Mouse (Mus musculus) limb, embryonic 15.5 days (tissue): ENCODE results near the gene Parvg. TPM values are rescaled to one million over a fixed set of nuclear protein-coding genes. Genes with fewer than 3 reads are reported as not detected.

Experiments used
- ATAC-seq: fragments of 200-750 bp; cut with Nextera tagmentation; 2 replicates; pipeline ENCODE4 v1.8.0; 2017; ENCODE audit warnings: low read depth, moderate TSS enrichment; ENCODE audit not compliant: insufficient number of reproducible peaks, low FRiP score, low TSS enrichment
- H3K27ac ChIP-seq: fragments of 300-500 bp; sonication (generic); 2 replicates; pipeline ENCODE4 v1.5.1; 2015; ENCODE audit warnings: moderate library complexity, mild to moderate bottlenecking, inconsistent platforms
- H3K27me3 ChIP-seq: fragments of 300-500 bp; sonication (generic); 2 replicates; pipeline ENCODE4 v1.6.1; 2015; ENCODE audit warnings: inconsistent platforms
- H3K36me3 ChIP-seq: fragments of 300-500 bp; sonication (generic); 2 replicates; pipeline ENCODE4 v1.6.1; 2015; ENCODE audit warnings: inconsistent platforms
- H3K4me1 ChIP-seq: fragments of 300-500 bp; sonication (generic); 2 replicates; pipeline ENCODE4 v1.6.1; 2015; ENCODE audit warnings: inconsistent platforms
- H3K4me2 ChIP-seq: fragments of 300-500 bp; sonication (generic); 2 replicates; pipeline ENCODE4 v1.6.1; 2015; ENCODE audit warnings: mild to moderate bottlenecking, inconsistent platforms
- H3K4me3 ChIP-seq: fragments of 300-500 bp; sonication (generic); 2 replicates; pipeline ENCODE4 v1.5.1; 2015; ENCODE audit warnings: mild to moderate bottlenecking, inconsistent platforms
- H3K9ac ChIP-seq: fragments of 300-500 bp; sonication (generic); 2 replicates; pipeline ENCODE4 v1.6.1; 2015; ENCODE audit warnings: inconsistent platforms
- H3K9me3 ChIP-seq: fragments of 300-500 bp; sonication (generic); 2 replicates; pipeline ENCODE4 v1.6.1; 2016; ENCODE audit warnings: inconsistent platforms
- WGBS: fragments of 180-500 bp; shearing (Covaris S2); methylation state at CpG from one replicate; pipeline ENCODE4 v1.1.7; 2015; 5-methylcytosine and 5-hydroxymethylcytosine counted together
- polyA plus RNA-seq: library from polyadenylated mRNA; unstranded; fragments of >200 nt; fragmentation: Nextera tagmentation; extraction: Ambion mirVana; gene quantifications from 2 replicates; pipeline ENCODE4 v1.2.1, GENCODE M21; 2015

Gene Parvg
- polyA plus RNA-seq, 1 experiment from 2014 or later: 3.7 TPM

GRCm38 (mm10) chr15:84293590-84293989, 30.2 kb upstream of the Parvg start:
- Histone ChIP-seq H3K27me3 (no peaks in the 10 kb centered on the region), H3K36me3 (no peaks in the 10 kb centered on the region), H3K9me3 (no peaks in the 10 kb centered on the region), H3K4me2 (no peak overlapping the region), H3K27ac (no peak overlapping the region), H3K9ac (no peak overlapping the region), H3K4me3 (no peak overlapping the region), H3K4me1 (peaks cover 10% of the 10 kb centered on the region)
- 81% methylated on average over 12 of the region's 12 CpGs for WGBS
- ATAC-seq: no peak

GRCm38 (mm10) chr15:84294391-84294790, 29.4 kb upstream of the Parvg start:
- no peaks in the 10 kb centered on the region for H3K36me3 ChIP-seq
- no peaks in the 10 kb centered on the region for H3K9me3 ChIP-seq
- WGBS: 86% methylated on average over 9 of the region's 9 CpGs
- ATAC-seq: no peak
- H3K4me2 ChIP-seq: no peak overlapping the region
- no peak overlapping the region for H3K4me3 ChIP-seq
- no peak overlapping the region for H3K9ac ChIP-seq
- peaks cover 18% of the 10 kb centered on the region for H3K4me1 ChIP-seq
- no peak overlapping the region for H3K27ac ChIP-seq
- H3K27me3 ChIP-seq: peaks cover 5% of the 10 kb centered on the region; the same call in 1 of the 2 replicates

GRCm38 (mm10) chr15:84295225-84295624, 28.6 kb upstream of the Parvg start:
- H3K27ac ChIP-seq: no peak overlapping the region
- H3K9ac ChIP-seq: no peak overlapping the region
- no peaks in the 10 kb centered on the region for H3K9me3 ChIP-seq
- no peaks in the 10 kb centered on the region for H3K36me3 ChIP-seq
- no peak for ATAC-seq
- H3K27me3 ChIP-seq: peaks cover 9% of the 10 kb centered on the region; the same call in 1 of the 2 replicates
- no peak overlapping the region for H3K4me3 ChIP-seq
- H3K4me1 ChIP-seq: peaks cover 26% of the 10 kb centered on the region
- WGBS: 81% methylated on average over 10 of the region's 10 CpGs
- H3K4me2 ChIP-seq: no peak overlapping the region

GRCm38 (mm10) chr15:84297454-84297853, 26.4 kb upstream of the Parvg start:
- Histone ChIP-seq H3K27me3 (peaks cover 9% of the 10 kb centered on the region; the same call in 1 of the 2 replicates), H3K27ac (no peak overlapping the region), H3K36me3 (no peaks in the 10 kb centered on the region), H3K4me2 (no peak overlapping the region), H3K9me3 (no peaks in the 10 kb centered on the region), H3K4me1 (peaks cover 47% of the 10 kb centered on the region), H3K4me3 (no peak overlapping the region), H3K9ac (no peak overlapping the region)
- ATAC-seq: no peak
- WGBS: 54% methylated on average over 8 of the region's 8 CpGs

- WGBS: 23% methylated on average over 13 of the region's 13 CpGs
- no peak for ATAC-seq
Measured at GRCm38 (mm10) chr15:84298804-84299370, 24.9 kb upstream of the Parvg start.

GRCm38 (mm10) chr15:84299662-84300333, 24.0 kb upstream of the Parvg start:
- no peak overlapping the region for H3K9ac ChIP-seq
- H3K27me3 ChIP-seq: peaks cover 9% of the 10 kb centered on the region; the same call in 1 of the 2 replicates
- H3K9me3 ChIP-seq: no peaks in the 10 kb centered on the region
- H3K4me2 ChIP-seq: no peak overlapping the region
- ATAC-seq: no peak
- H3K36me3 ChIP-seq: no peaks in the 10 kb centered on the region
- 46% methylated on average over 9 of the region's 9 CpGs for WGBS
- peaks cover 52% of the 10 kb centered on the region for H3K4me1 ChIP-seq
- no peak overlapping the region for H3K27ac ChIP-seq
- no peak overlapping the region for H3K4me3 ChIP-seq

More at GRCm38 (mm10) chr15:84298804-84299370, 24.9 kb upstream of the Parvg start:
- H3K27me3 ChIP-seq: peaks cover 9% of the 10 kb centered on the region; the same call in 1 of the 2 replicates
- H3K4me2 ChIP-seq: no peak overlapping the region
- H3K4me1 ChIP-seq: peaks cover 54% of the 10 kb centered on the region
- no peaks in the 10 kb centered on the region for H3K9me3 ChIP-seq
- H3K9ac ChIP-seq: no peak overlapping the region
- H3K36me3 ChIP-seq: no peaks in the 10 kb centered on the region
- H3K27ac ChIP-seq: no peak overlapping the region
- H3K4me3 ChIP-seq: no peak overlapping the region

- H3K4me1 ChIP-seq: peaks cover 52% of the 10 kb centered on the region
- no peak for ATAC-seq
- H3K9me3 ChIP-seq: no peaks in the 10 kb centered on the region
- no peak overlapping the region for H3K4me2 ChIP-seq
- no peak overlapping the region for H3K4me3 ChIP-seq
- no peaks in the 10 kb centered on the region for H3K36me3 ChIP-seq
- H3K9ac ChIP-seq: no peak overlapping the region
- 68% methylated on average over 2 of the region's 2 CpGs for WGBS
- peaks cover 9% of the 10 kb centered on the region; the same call in 1 of the 2 replicates for H3K27me3 ChIP-seq
- no peak overlapping the region for H3K27ac ChIP-seq
Measured at GRCm38 (mm10) chr15:84300591-84300990, 23.2 kb upstream of the Parvg start.

GRCm38 (mm10) chr15:84301026-84301425, 22.8 kb upstream of the Parvg start:
- H3K27me3 ChIP-seq: peaks cover 9% of the 10 kb centered on the region; the same call in 1 of the 2 replicates
- H3K9ac ChIP-seq: no peak overlapping the region
- H3K27ac ChIP-seq: no peak overlapping the region
- H3K4me1 ChIP-seq: peaks cover 52% of the 10 kb centered on the region
- 14% methylated on average over 7 of the region's 7 CpGs for WGBS
- H3K9me3 ChIP-seq: no peaks in the 10 kb centered on the region
- H3K4me3 ChIP-seq: no peak overlapping the region
- H3K4me2 ChIP-seq: no peak overlapping the region
- no peak for ATAC-seq
- no peaks in the 10 kb centered on the region for H3K36me3 ChIP-seq

- peaks cover 9% of the 10 kb centered on the region; the same call in 1 of the 2 replicates for H3K27me3 ChIP-seq
- H3K9ac ChIP-seq: no peak overlapping the region
- no peak for ATAC-seq
- H3K27ac ChIP-seq: no peak overlapping the region
- no peak overlapping the region for H3K4me2 ChIP-seq
- peaks cover 52% of the 10 kb centered on the region for H3K4me1 ChIP-seq
- no peaks in the 10 kb centered on the region for H3K9me3 ChIP-seq
- 49% methylated on average over 8 of the region's 8 CpGs for WGBS
- no peaks in the 10 kb centered on the region for H3K36me3 ChIP-seq
- no peak overlapping the region for H3K4me3 ChIP-seq
Measured at GRCm38 (mm10) chr15:84301641-84302420, 22.0 kb upstream of the Parvg start.

GRCm38 (mm10) chr15:84303264-84303663, 20.6 kb upstream of the Parvg start:
- ATAC-seq: no peak
- no peaks in the 10 kb centered on the region for H3K36me3 ChIP-seq
- WGBS: 52% methylated on average over 10 of the region's 10 CpGs
- H3K27ac ChIP-seq: no peak overlapping the region
- H3K4me3 ChIP-seq: no peak overlapping the region
- peaks cover 51% of the 10 kb centered on the region for H3K4me1 ChIP-seq
- no peak overlapping the region for H3K9ac ChIP-seq
- peaks cover 9% of the 10 kb centered on the region; the same call in 1 of the 2 replicates for H3K27me3 ChIP-seq
- H3K4me2 ChIP-seq: no peak overlapping the region
- H3K9me3 ChIP-seq: no peaks in the 10 kb centered on the region

- WGBS: 79% methylated on average over 10 of the region's 10 CpGs
- H3K27me3 ChIP-seq: no peaks in the 10 kb centered on the region
- no peak overlapping the region for H3K4me2 ChIP-seq
- H3K4me1 ChIP-seq: peaks cover 30% of the 10 kb centered on the region
- no peak overlapping the region for H3K27ac ChIP-seq
- ATAC-seq: no peak
- H3K36me3 ChIP-seq: no peaks in the 10 kb centered on the region
- no peak overlapping the region for H3K9ac ChIP-seq
- no peaks in the 10 kb centered on the region for H3K9me3 ChIP-seq
- no peak overlapping the region for H3K4me3 ChIP-seq
Measured at GRCm38 (mm10) chr15:84305333-84305732, 18.5 kb upstream of the Parvg start.

- no peak for ATAC-seq
- H3K27ac ChIP-seq: no peak overlapping the region
Measured at GRCm38 (mm10) chr15:84310271-84310670, 13.6 kb upstream of the Parvg start.

More at GRCm38 (mm10) chr15:84310271-84310670, 13.6 kb upstream of the Parvg start:
- Histone ChIP-seq H3K9me3 (no peaks in the 10 kb centered on the region), H3K4me3 (no peak overlapping the region), H3K27me3 (no peaks in the 10 kb centered on the region), H3K4me1 (peaks cover 30% of the 10 kb centered on the region), H3K4me2 (no peak overlapping the region), H3K36me3 (no peaks in the 10 kb centered on the region), H3K9ac (no peak overlapping the region)
- WGBS: 74% methylated on average over 11 of the region's 11 CpGs
